Mouse (Mus musculus): ENCODE measurements around the gene Tstd2. TPM values are rescaled to one million over a fixed set of nuclear protein-coding genes. Genes with fewer than 3 reads are reported as not detected.
A peak's percentile ranks its signal among the peaks of the same experiment; 100 is the strongest.

The Tstd2 gene
- polyA plus RNA-seq, 1 experiment from 2014 or later: 8.3 TPM

DNA sequence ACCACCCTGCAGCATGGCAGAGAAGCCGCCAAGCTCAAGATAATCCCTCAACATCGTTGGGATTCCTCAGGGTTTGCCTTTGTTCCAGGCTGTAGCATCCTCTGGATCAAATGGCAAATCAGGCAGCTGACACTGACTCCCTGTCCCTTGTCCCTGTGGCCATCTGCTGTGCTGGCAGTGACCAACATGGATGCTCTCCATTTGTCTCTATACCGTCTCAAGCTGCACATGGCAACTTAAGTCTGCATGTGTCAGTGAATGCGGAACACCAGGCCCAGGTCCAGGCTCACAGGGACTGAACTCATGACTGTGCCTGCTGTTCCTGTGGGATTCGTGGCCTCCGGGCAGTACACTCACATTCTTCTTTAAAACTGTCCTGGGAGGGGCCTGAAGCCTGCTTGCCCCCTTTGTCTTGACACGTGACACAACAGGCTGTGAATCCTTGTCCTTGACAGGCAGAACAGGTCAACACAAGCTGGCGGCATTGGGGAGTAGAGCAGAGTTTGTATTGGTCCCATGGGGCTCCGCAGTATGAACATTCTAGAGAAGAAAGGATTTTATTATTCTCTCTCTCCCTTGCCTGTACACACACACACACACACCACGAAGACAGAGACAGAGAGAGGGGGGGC lies 21.8 kb downstream of the Tstd2 start:
- Histone ChIP-seq H3K9me3 (ENCODE audit: low read length) (no peaks in the 10 kb centered on the region), H3K36me3 (replicated peaks; ENCODE audit: insufficient read depth, low read length) (peaks cover 85% of the 10 kb centered on the region), H3K9ac (replicated peaks) (no peak overlapping the region), H3K27ac (ENCODE audit: low read depth) (no peak overlapping the region), H3K4me2 (ENCODE audit: low read depth, low read length) (no peak overlapping the region), H3K4me1 (ENCODE audit: insufficient read depth) (no peaks in the 10 kb centered on the region), H3K27me3 (ENCODE audit: insufficient read depth, low read length) (no peaks in the 10 kb centered on the region), H3K4me3 (ENCODE audit: low read depth, low read length) (no peak overlapping the region)
- TF ChIP-seq EP300 (IDR thresholded peaks at IDR 0.05; ENCODE audit: low read depth) (no peak), CTCF (IDR thresholded peaks at IDR 0.05; ENCODE audit: low read depth) (no peak)
- DNase-seq (no peak), ATAC-seq (no peak)
- 93% methylated on average over 10 of the region's 10 CpGs for WGBS (ENCODE audit: insufficient replicate concordance)

DNA sequence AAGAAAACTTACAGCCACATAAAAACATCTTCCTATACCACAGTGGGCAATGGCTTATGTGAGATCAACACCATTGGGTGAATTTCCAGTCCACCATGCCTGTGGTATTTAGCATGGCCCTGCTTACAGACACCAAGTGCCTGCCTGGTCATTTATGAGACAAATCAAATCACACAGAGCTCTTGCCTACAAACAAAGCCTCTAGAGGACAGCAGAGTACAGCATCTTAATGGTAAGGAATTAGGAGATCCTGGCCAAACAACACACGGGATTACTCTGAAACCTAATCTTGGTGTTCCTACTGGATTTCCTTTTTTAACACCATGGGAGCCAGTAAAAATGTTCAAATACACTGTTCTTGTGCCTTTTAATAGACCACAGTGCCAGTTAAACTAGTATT lies 23.2 kb downstream of the Tstd2 start:
- H3K4me1 ChIP-seq (ENCODE audit: insufficient read depth): no peaks in the 10 kb centered on the region
- no peak for ATAC-seq
- 78% methylated on average over 1 of the region's 1 CpGs for WGBS (ENCODE audit: insufficient replicate concordance)
- DNase-seq: no peak
- no peak overlapping the region for H3K4me3 ChIP-seq (ENCODE audit: low read depth, low read length)
- no peaks in the 10 kb centered on the region for H3K27me3 ChIP-seq (ENCODE audit: insufficient read depth, low read length)
- H3K27ac ChIP-seq (ENCODE audit: low read depth): no peak overlapping the region
- no peak overlapping the region for H3K4me2 ChIP-seq (ENCODE audit: low read depth, low read length)
- H3K9ac ChIP-seq (replicated peaks): no peak overlapping the region
- 0 out of 2 replicates have a peak, but pooled peaks have one; percentile 4 for TF ChIP-seq CTCF (IDR thresholded peaks at IDR 0.05; ENCODE audit: low read depth)
- no peak for TF ChIP-seq EP300 (IDR thresholded peaks at IDR 0.05; ENCODE audit: low read depth)
- H3K9me3 ChIP-seq (ENCODE audit: low read length): no peaks in the 10 kb centered on the region
- H3K36me3 ChIP-seq (replicated peaks; ENCODE audit: insufficient read depth, low read length): peaks cover 72% of the 10 kb centered on the region

DNA sequence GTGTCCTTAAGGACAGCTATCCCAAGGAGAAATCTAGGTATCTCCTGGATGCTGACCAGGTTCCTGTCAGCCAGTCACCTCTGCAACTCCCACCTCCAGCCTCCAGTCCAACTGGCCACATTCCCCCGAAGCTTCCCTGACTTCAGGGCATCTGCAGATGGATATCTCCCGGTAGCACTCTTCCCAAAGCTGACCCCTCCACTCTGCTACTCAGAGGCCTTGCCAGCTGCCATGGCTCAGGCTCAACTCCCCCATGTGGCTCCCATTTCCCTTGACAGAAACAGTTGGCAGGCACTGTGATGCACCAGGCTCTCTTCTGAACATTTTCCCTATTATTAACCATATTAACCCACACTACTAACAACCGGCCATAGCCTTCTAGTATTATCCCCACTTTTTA lies 27.1 kb downstream of the Tstd2 start:
- Histone ChIP-seq H3K27ac (ENCODE audit: low read depth) (no peak overlapping the region), H3K9me3 (ENCODE audit: low read length) (no peaks in the 10 kb centered on the region), H3K4me3 (ENCODE audit: low read depth, low read length) (no peak overlapping the region), H3K4me1 (ENCODE audit: insufficient read depth) (no peaks in the 10 kb centered on the region), H3K36me3 (replicated peaks; ENCODE audit: insufficient read depth, low read length) (peaks cover 49% of the 10 kb centered on the region), H3K4me2 (ENCODE audit: low read depth, low read length) (no peak overlapping the region), H3K27me3 (ENCODE audit: insufficient read depth, low read length) (no peaks in the 10 kb centered on the region), H3K9ac (replicated peaks) (no peak overlapping the region)
- TF ChIP-seq CTCF (IDR thresholded peaks at IDR 0.05; ENCODE audit: low read depth) (no peak), EP300 (IDR thresholded peaks at IDR 0.05; ENCODE audit: low read depth) (no peak)
- 81% methylated on average over 3 of the region's 3 CpGs for WGBS (ENCODE audit: insufficient replicate concordance)
- DNase-seq (no peak), ATAC-seq (no peak)

DNA sequence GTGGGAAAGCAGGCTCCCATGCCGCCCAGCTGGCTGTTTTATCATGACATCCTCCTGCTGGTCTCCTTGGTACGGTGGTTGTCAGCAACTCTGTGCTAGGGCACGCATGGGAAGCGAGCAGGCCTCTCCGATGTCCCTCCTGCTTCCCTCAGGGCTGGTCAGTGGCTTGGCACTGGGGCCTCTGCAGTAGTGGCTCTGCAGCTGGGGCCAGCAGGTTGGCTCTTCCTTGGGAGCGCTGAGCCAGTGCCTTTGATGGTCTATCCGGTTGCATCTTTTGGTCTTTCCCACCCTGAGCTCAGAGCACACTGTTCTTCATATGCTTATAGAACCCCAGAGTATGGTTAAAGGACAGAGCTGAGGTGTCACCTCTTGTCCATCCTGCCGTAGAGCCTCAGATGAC lies 28.4 kb downstream of the Tstd2 start:
- Histone ChIP-seq H3K4me2 (ENCODE audit: low read depth, low read length) (no peak overlapping the region), H3K36me3 (replicated peaks; ENCODE audit: insufficient read depth, low read length) (peaks cover 38% of the 10 kb centered on the region), H3K27me3 (ENCODE audit: insufficient read depth, low read length) (no peaks in the 10 kb centered on the region), H3K4me3 (ENCODE audit: low read depth, low read length) (no peak overlapping the region), H3K9ac (replicated peaks) (no peak overlapping the region), H3K9me3 (ENCODE audit: low read length) (no peaks in the 10 kb centered on the region), H3K4me1 (ENCODE audit: insufficient read depth) (no peaks in the 10 kb centered on the region), H3K27ac (ENCODE audit: low read depth) (no peak overlapping the region)
- no peak for TF ChIP-seq CTCF (IDR thresholded peaks at IDR 0.05; ENCODE audit: low read depth)
- no peak for DNase-seq
- no peak for ATAC-seq
- 93% methylated on average over 8 of the region's 8 CpGs for WGBS (ENCODE audit: insufficient replicate concordance)

DNA sequence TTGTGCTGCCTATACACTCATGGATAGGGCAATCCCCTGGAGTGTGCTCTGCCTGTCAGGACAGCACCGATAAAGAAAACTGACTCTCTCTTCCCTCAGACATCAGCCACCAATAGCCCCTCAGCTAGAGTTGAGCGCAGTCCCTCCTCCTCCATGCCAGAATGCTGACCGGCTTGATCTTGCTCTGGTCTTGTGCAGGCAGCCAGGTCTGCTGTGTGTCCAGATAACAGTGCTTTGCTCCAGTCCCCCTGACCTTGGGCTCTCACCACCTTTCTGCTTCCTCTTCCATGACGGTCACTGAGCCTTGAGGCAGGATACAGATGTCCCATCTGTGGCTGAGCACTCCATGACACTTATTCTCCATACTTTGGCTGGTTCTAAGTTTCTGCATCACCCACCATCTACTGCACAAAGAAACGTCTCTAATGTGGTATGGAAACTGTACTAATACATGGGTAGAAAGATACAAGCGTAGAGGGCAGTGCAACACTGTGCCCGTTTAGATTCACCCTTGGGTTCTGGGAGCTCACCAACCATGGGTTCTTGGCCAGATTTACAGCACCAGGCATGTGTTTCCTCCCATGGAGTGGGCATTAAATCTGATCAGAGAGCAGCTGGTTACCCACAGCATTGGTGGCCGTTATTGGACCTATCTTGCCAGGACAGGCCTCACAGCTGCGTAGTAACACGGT lies 36.3 kb downstream of the Tstd2 start:
- Histone ChIP-seq H3K9me3 (ENCODE audit: low read length) (no peaks in the 10 kb centered on the region), H3K36me3 (replicated peaks; ENCODE audit: insufficient read depth, low read length) (peaks cover 20% of the 10 kb centered on the region; the same call in 1 of the 2 replicates), H3K27ac (ENCODE audit: low read depth) (no peak overlapping the region), H3K4me2 (ENCODE audit: low read depth, low read length) (no peak overlapping the region), H3K4me3 (ENCODE audit: low read depth, low read length) (no peak overlapping the region), H3K27me3 (ENCODE audit: insufficient read depth, low read length) (no peaks in the 10 kb centered on the region), H3K4me1 (ENCODE audit: insufficient read depth) (0 out of 2 replicates have a peak, but pooled peaks cover 4% of the 10 kb centered on the region), H3K9ac (replicated peaks) (no peak overlapping the region)
- ATAC-seq: no peak
- TF ChIP-seq EP300 (IDR thresholded peaks at IDR 0.05; ENCODE audit: low read depth): no peak
- TF ChIP-seq CTCF (IDR thresholded peaks at IDR 0.05; ENCODE audit: low read depth): no peak
- DNase-seq: no peak
- 86% methylated on average over 10 of the region's 10 CpGs for WGBS (ENCODE audit: insufficient replicate concordance)

DNA sequence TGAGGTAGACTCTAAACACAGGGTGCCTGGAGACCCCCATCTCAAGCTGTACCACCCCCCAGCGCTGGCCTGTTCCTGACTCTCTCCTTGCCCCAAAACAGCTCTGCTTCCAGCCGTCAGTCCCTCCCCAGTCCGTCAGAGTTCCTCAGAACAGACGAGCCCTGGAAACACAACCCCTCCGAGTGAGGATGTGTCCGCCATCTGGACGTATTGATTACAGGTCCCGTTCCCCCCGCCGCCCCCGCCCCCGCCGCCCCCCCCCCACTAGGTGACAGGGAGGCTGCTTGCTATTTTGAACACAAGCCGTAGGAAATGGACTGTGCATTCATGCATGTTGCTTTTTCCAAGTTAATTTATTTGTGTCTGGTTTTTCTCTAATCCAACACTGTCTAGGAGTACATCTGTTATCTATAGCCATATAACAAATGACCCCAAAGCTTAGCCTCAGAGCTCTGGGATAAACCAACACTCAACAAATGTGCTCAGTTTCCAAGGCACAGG lies 37.2 kb downstream of the Tstd2 start:
- Histone ChIP-seq H3K4me3 (ENCODE audit: low read depth, low read length) (no peak overlapping the region), H3K4me2 (ENCODE audit: low read depth, low read length) (no peak overlapping the region), H3K27ac (ENCODE audit: low read depth) (no peak overlapping the region), H3K4me1 (ENCODE audit: insufficient read depth) (0 out of 2 replicates have a peak, but pooled peaks cover 4% of the 10 kb centered on the region), H3K27me3 (ENCODE audit: insufficient read depth, low read length) (no peaks in the 10 kb centered on the region), H3K9me3 (ENCODE audit: low read length) (no peaks in the 10 kb centered on the region), H3K36me3 (replicated peaks; ENCODE audit: insufficient read depth, low read length) (peaks cover 19% of the 10 kb centered on the region; the same call in 1 of the 2 replicates), H3K9ac (replicated peaks) (no peak overlapping the region)
- ATAC-seq: no peak
- no peak for DNase-seq
- TF ChIP-seq CTCF (IDR thresholded peaks at IDR 0.05; ENCODE audit: low read depth) (no peak), EP300 (IDR thresholded peaks at IDR 0.05; ENCODE audit: low read depth) (no peak)
- WGBS (ENCODE audit: insufficient replicate concordance): 41% methylated on average over 14 of the region's 14 CpGs

Data from liver, postnatal 0 days (tissue).